Mouse (Mus musculus) intestine, embryonic 16.5 days (tissue): ENCODE data around the gene Fam19a1. TPM values are rescaled to one million over a fixed set of nuclear protein-coding genes. Genes with fewer than 3 reads are reported as not detected.

Experiments
- ATAC-seq: fragments of 200-750 bp; cut with Nextera tagmentation; 2 replicates; pipeline ENCODE4 v1.8.0; 2017; ENCODE audit warnings: moderate TSS enrichment, moderate library complexity
- H3K27ac ChIP-seq: fragments of 300-500 bp; sonication (generic); 2 replicates; pipeline ENCODE4 v1.5.1; 2014; ENCODE audit warnings: mild to moderate bottlenecking, low read length
- H3K27me3 ChIP-seq: fragments of 300-500 bp; sonication (generic); replicated peaks from 2 replicates; pipeline ENCODE4 v1.6.1; 2014; ENCODE audit warnings: low read length, control low read depth, mixed read lengths; ENCODE audit not compliant: control insufficient read depth, insufficient read depth
- H3K36me3 ChIP-seq: fragments of 300-500 bp; sonication (generic); 2 replicates; pipeline ENCODE4 v1.6.1; 2014; ENCODE audit warnings: low read length, control low read depth; ENCODE audit not compliant: control insufficient read depth, insufficient read depth
- H3K4me1 ChIP-seq: fragments of 300-500 bp; sonication (generic); 2 replicates; pipeline ENCODE4 v1.6.1; 2014; ENCODE audit warnings: low read length, control low read depth, mixed read lengths; ENCODE audit not compliant: control insufficient read depth, insufficient read depth
- H3K4me2 ChIP-seq: fragments of 300-500 bp; sonication (generic); 2 replicates; pipeline ENCODE4 v1.6.1; 2014; ENCODE audit warnings: low read depth, low read length, control low read depth
- H3K4me3 ChIP-seq: fragments of 300-500 bp; sonication (generic); 2 replicates; pipeline ENCODE4 v1.5.1; 2014; ENCODE audit warnings: mild to moderate bottlenecking, low read length
- H3K9ac ChIP-seq: fragments of 300-500 bp; sonication (generic); 2 replicates; pipeline ENCODE4 v1.6.1; 2014; ENCODE audit warnings: low read depth, low read length
- H3K9me3 ChIP-seq: fragments of 300-500 bp; sonication (generic); 2 replicates; pipeline ENCODE4 v1.6.1; 2016; ENCODE audit warnings: low read length, control low read depth; ENCODE audit not compliant: control insufficient read depth
- WGBS: fragments of 180-500 bp; shearing (Covaris S2); extraction: QIAGEN DNeasy Blood & Tissue Kit; methylation state at CpG from one replicate; pipeline ENCODE4 v1.1.7; 2014; 5-methylcytosine and 5-hydroxymethylcytosine counted together
- polyA plus RNA-seq: library from polyadenylated mRNA; unstranded; fragments of >200 nt; fragmentation: Nextera tagmentation; extraction: Ambion mirVana; gene quantifications from 2 replicates; pipeline ENCODE4 v1.2.1, GENCODE M21; 2015

Gene Fam19a1
- polyA plus RNA-seq: 4.7 and 4.8 TPM in 2 replicates

GRCm38 (mm10) chr6:96112854-96113253 is at the start of gene Fam19a1:
Gene Fam19a1, plus strand, starts transcription at chr6:96113154.
- ATAC-seq: no peak
- Histone ChIP-seq H3K4me1 (0 out of 2 replicates have a peak, but pooled peaks cover 7% of the 10 kb centered on the region), H3K4me3 (peak within 1 kb of the TSS; percentile 25), H3K4me2 (peak within 1 kb of the TSS; percentile 26), H3K9ac (no peak within 1 kb of the TSS), H3K27me3 (no peaks in the 10 kb centered on the region), H3K27ac (no peak within 1 kb of the TSS), H3K36me3 (no peaks in the 10 kb centered on the region), H3K9me3 (no peaks in the 10 kb centered on the region)
- 30% methylated on average over 6 of the region's 6 CpGs for WGBS

- 75% methylated on average over 4 of the region's 4 CpGs for WGBS
- Histone ChIP-seq H3K9me3 (no peaks in the 10 kb centered on the region), H3K9ac (no peak overlapping the region), H3K4me3 (no peak overlapping the region), H3K36me3 (no peaks in the 10 kb centered on the region), H3K27ac (no peak overlapping the region), H3K4me1 (no peaks in the 10 kb centered on the region), H3K4me2 (no peak overlapping the region), H3K27me3 (no peaks in the 10 kb centered on the region)
- no peak for ATAC-seq
Observed at GRCm38 (mm10) chr6:96071080-96071479, 41.9 kb upstream of the Fam19a1 start.

GRCm38 (mm10) chr6:96071567-96071966 is 41.4 kb upstream of the Fam19a1 start:
- Histone ChIP-seq H3K27ac (no peak overlapping the region), H3K36me3 (no peaks in the 10 kb centered on the region), H3K27me3 (no peaks in the 10 kb centered on the region), H3K9me3 (no peaks in the 10 kb centered on the region), H3K9ac (no peak overlapping the region), H3K4me2 (no peak overlapping the region), H3K4me1 (no peaks in the 10 kb centered on the region), H3K4me3 (no peak overlapping the region)
- ATAC-seq: no peak

GRCm38 (mm10) chr6:96089961-96090360 is 23.0 kb upstream of the Fam19a1 start:
- Histone ChIP-seq H3K36me3 (no peaks in the 10 kb centered on the region), H3K4me2 (no peak overlapping the region), H3K27ac (no peak overlapping the region), H3K9me3 (no peaks in the 10 kb centered on the region), H3K9ac (no peak overlapping the region), H3K27me3 (no peaks in the 10 kb centered on the region), H3K4me1 (no peaks in the 10 kb centered on the region), H3K4me3 (no peak overlapping the region)
- ATAC-seq: no peak
- 87% methylated on average over 6 of the region's 6 CpGs for WGBS

GRCm38 (mm10) chr6:96093716-96094115 is 19.2 kb upstream of the Fam19a1 start:
- Histone ChIP-seq H3K4me2 (no peak overlapping the region), H3K27ac (no peak overlapping the region), H3K9ac (no peak overlapping the region), H3K27me3 (no peaks in the 10 kb centered on the region), H3K4me1 (no peaks in the 10 kb centered on the region), H3K9me3 (no peaks in the 10 kb centered on the region), H3K36me3 (no peaks in the 10 kb centered on the region), H3K4me3 (no peak overlapping the region)
- 70% methylated on average over 1 of the region's 1 CpGs for WGBS
- ATAC-seq: no peak

- H3K4me2 ChIP-seq: no peak overlapping the region
- WGBS: 79% methylated on average over 6 of the region's 6 CpGs
- no peaks in the 10 kb centered on the region for H3K27me3 ChIP-seq
- H3K9ac ChIP-seq: no peak overlapping the region
- H3K4me1 ChIP-seq: no peaks in the 10 kb centered on the region
- H3K27ac ChIP-seq: no peak overlapping the region
- H3K9me3 ChIP-seq: no peaks in the 10 kb centered on the region
- no peaks in the 10 kb centered on the region for H3K36me3 ChIP-seq
- ATAC-seq: no peak
- no peak overlapping the region for H3K4me3 ChIP-seq
Observed at GRCm38 (mm10) chr6:96098225-96098624, 14.7 kb upstream of the Fam19a1 start.

- H3K27ac ChIP-seq: no peak overlapping the region
- no peak for ATAC-seq
- H3K4me2 ChIP-seq: no peak overlapping the region
- 0 out of 2 replicates have a peak, but pooled peaks cover 3% of the 10 kb centered on the region for H3K4me1 ChIP-seq
- WGBS: 70% methylated on average over 1 of the region's 1 CpGs
- H3K36me3 ChIP-seq: no peaks in the 10 kb centered on the region
- no peaks in the 10 kb centered on the region for H3K9me3 ChIP-seq
- no peak overlapping the region for H3K4me3 ChIP-seq
- H3K9ac ChIP-seq: no peak overlapping the region
- H3K27me3 ChIP-seq: no peaks in the 10 kb centered on the region
Observed at GRCm38 (mm10) chr6:96111656-96112055, 1.3 kb upstream of the Fam19a1 start.

- 0 out of 2 replicates have a peak, but pooled peaks cover 7% of the 10 kb centered on the region for H3K4me1 ChIP-seq
- no peak overlapping the region for H3K9ac ChIP-seq
- ATAC-seq: no peak
- peak overlapping the region; percentile 6; the same call in 1 of the 2 replicates for H3K4me3 ChIP-seq
- H3K36me3 ChIP-seq: no peaks in the 10 kb centered on the region
- WGBS: 40% methylated on average over 1 of the region's 1 CpGs
- H3K27me3 ChIP-seq: no peaks in the 10 kb centered on the region
- no peak overlapping the region; the same call in 1 of the 2 replicates for H3K4me2 ChIP-seq
- H3K9me3 ChIP-seq: no peaks in the 10 kb centered on the region
- H3K27ac ChIP-seq: no peak overlapping the region
Observed at GRCm38 (mm10) chr6:96114151-96114550, 1.2 kb downstream of the Fam19a1 start.

- H3K4me2 ChIP-seq: peak overlapping the region; percentile 71
- peak overlapping the region; percentile 65 for H3K4me3 ChIP-seq
- ATAC-seq: peak; percentile 61
- no peaks in the 10 kb centered on the region for H3K27me3 ChIP-seq
- H3K9ac ChIP-seq: peak overlapping the region; percentile 71
- H3K27ac ChIP-seq: no peak overlapping the region
- no peaks in the 10 kb centered on the region for H3K36me3 ChIP-seq
- H3K4me1 ChIP-seq: 0 out of 2 replicates have a peak, but pooled peaks cover 7% of the 10 kb centered on the region
- H3K9me3 ChIP-seq: no peaks in the 10 kb centered on the region
- WGBS: 7% methylated on average over 6 of the region's 6 CpGs
Observed at GRCm38 (mm10) chr6:96116148-96116533, 3.2 kb downstream of the Fam19a1 start.
